Mouse (Mus musculus): ENCODE data around the gene Wtip. TPM values are rescaled to one million over a fixed set of nuclear protein-coding genes. Genes with fewer than 3 reads are reported as not detected.
A peak's percentile ranks its signal among the peaks of the same experiment; 100 is the strongest.
"Not testable (repeated sequence)": the region's sequence is repeated elsewhere in the genome, so short reads cannot be mapped to it uniquely, and the experiment has no call there.

The Wtip gene
- 3.2 and 5.2 TPM in 2 replicates for polyA plus RNA-seq (2015; fragmentation: Nextera tagmentation; extraction: Ambion mirVana)

DNA sequence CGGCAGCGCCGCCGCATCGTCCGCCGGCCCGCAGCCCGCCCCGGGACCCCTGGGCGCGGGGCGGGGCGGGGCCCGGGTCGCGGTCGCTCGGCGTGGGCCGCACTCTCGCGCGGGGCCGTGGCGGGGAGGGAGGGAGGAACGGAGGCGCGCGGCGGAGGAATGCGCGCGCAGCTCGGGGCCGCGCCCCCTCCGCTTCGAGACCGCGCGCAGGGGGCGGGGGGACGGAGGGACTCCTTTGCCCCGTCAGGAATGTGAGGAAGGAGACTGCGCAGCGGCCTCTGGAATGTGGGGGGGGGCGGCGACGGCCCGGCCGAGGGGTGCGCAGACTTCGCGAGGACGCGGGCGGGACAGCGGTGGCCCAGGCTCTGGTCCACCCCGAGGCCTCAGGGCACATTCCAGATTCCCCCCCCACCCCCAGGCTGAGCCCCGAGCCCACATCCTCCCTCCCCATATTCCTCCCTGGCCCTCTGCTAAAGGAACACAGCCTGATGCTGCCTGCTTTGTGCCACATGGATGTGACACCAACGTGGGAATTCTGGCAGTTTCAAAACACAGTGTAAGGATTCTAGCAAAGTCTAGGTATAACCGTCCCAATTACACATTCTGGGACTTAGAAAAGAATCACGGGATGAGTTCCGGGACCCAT is at the start of gene Wtip:
TSS of gene Wtip (minus strand) at position 152 of the 646 bp plus-strand sequence.
- peaks cover 20% of the 10 kb centered on the region for H3K4me1 ChIP-seq (replicated peaks)
- H3K9ac ChIP-seq, result peak within 1 kb of the TSS; percentile 91
- H3K4me2 ChIP-seq, result peak within 1 kb of the TSS; percentile 60
- H3K36me3 ChIP-seq, result 0 out of 2 replicates have a peak, but pooled peaks cover 3% of the 10 kb centered on the region
- 2% methylated on average over 39 of the region's 65 CpGs for WGBS
- H3K9me3 ChIP-seq, result no peaks in the 10 kb centered on the region
- no peaks in the 10 kb centered on the region for H3K27me3 ChIP-seq
- peak within 1 kb of the TSS; percentile 74 for H3K27ac ChIP-seq (replicated peaks)
- peak within 1 kb of the TSS; percentile 74 for H3K4me3 ChIP-seq
- peak; percentile 81 for ATAC-seq (ENCODE audit: low read depth)

GRCm38 (mm10) chr7:34176241-34176640 is 43.2 kb upstream of the Wtip start:
- H3K4me3 ChIP-seq; H3K4me2 ChIP-seq; H3K4me1 ChIP-seq (replicated peaks); H3K9me3 ChIP-seq; H3K27me3 ChIP-seq; ATAC-seq (ENCODE audit: low read depth); H3K27ac ChIP-seq (replicated peaks); H3K36me3 ChIP-seq; H3K9ac ChIP-seq: not testable (repeated sequence)
- WGBS, result 68% methylated on average over 6 of the region's 6 CpGs

DNA sequence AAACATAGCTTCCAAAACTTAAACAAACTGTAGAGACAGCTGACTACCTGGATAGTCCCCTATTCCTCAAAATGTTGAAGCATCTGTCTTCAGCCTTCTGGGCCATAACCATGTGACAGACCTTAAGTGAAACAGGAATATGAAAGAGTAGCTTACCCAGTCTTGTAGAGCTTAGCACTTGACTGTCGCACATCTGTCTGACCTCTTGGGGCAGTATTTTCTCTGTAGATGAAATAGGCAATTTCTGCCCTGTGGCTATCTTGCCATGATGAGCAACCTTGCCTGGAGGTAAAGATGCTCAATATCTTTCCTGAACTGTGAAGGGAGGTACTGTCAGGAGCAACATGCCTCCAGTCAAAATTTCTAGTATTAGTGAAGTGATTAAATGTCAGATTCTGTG is 39.2 kb upstream of the Wtip start:
- Histone ChIP-seq H3K27ac (replicated peaks) (no peak overlapping the region), H3K9ac (no peak overlapping the region), H3K27me3 (no peaks in the 10 kb centered on the region), H3K4me3 (no peak overlapping the region), H3K4me2 (no peak overlapping the region), H3K9me3 (no peaks in the 10 kb centered on the region), H3K36me3 (no peaks in the 10 kb centered on the region), H3K4me1 (replicated peaks) (peaks cover 9% of the 10 kb centered on the region)
- ATAC-seq (ENCODE audit: low read depth), result no peak
- WGBS, result 65% methylated on average over 1 of the region's 1 CpGs

DNA sequence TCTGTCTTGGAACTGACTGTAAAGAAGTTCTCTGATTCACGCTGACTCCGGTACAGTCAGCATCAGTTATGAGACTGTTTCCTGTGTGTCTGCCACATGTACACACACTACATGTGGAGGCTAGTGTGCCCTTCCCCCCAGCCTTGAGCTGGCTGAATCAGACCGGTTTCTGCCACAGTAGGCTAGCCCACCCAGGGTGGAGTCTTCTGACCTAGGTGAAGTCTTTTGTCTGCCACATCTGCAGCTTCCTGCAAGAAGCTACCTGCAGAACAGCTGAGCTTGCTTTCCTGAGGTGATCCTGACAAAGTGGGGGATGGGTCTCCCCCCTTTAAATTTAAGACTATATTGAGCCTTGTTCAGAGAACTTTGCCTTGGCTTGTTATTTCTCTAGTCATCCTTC is 36.4 kb upstream of the Wtip start, which contains the start of gene Uba2:
TSS of gene Uba2 (minus strand) at position 146 of the 400 bp plus-strand sequence.
- Histone ChIP-seq H3K9me3 (no peaks in the 10 kb centered on the region), H3K36me3 (peaks cover 9% of the 10 kb centered on the region), H3K4me2 (peak within 1 kb of the TSS; percentile 94), H3K4me3 (peak within 1 kb of the TSS; percentile 90), H3K27ac (replicated peaks) (peak within 1 kb of the TSS; percentile 93), H3K9ac (peak within 1 kb of the TSS; percentile 96), H3K4me1 (replicated peaks) (peaks cover 21% of the 10 kb centered on the region), H3K27me3 (no peaks in the 10 kb centered on the region)
- 82% methylated on average over 3 of the region's 3 CpGs for WGBS
- no peak for ATAC-seq (ENCODE audit: low read depth)

DNA sequence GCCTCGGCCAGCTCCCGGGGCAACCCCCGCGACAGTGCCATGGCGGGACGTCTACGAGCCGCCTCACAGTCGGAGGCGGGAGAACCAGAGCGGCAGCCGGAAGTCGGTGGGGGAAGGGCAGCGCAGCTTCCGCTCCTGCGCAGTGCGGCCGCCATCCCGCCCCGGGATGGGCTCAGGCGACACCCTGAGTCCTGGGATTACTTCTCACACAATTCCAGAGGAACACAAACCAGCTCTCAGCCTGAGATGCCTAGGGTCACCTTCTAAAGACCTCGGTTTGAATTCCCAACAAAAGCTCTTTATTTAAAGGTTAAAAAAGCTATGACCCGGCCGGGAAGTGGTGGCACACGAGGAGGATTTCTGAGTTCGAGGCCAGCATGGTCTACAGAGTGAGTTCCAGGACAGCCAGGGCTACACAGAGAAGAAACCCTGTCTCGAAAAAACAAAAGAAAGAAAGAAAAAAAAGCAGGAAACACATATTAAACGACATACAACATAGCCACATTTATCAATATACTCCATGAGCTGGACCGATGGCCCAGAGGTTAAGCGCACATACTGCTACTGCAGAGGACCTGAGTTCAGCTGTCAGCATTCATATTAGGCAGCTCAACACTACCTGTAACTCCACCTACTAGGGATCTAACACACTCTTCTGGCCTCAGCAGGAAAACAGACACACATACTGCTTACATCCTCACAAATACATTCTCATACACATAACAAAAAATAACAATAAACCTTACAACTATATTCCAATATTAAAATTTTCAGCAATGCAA is 35.6 kb upstream of the Wtip start:
- Histone ChIP-seq H3K9ac (peak overlapping the region; percentile 96), H3K36me3 (peaks cover 15% of the 10 kb centered on the region), H3K4me3 (peak overlapping the region; percentile 90), H3K4me2 (peak overlapping the region; percentile 94), H3K4me1 (replicated peaks) (peaks cover 21% of the 10 kb centered on the region), H3K9me3 (no peaks in the 10 kb centered on the region), H3K27ac (replicated peaks) (peak overlapping the region; percentile 93), H3K27me3 (no peaks in the 10 kb centered on the region)
- WGBS, result 12% methylated on average over 29 of the region's 30 CpGs
- ATAC-seq (ENCODE audit: low read depth), result peak; percentile 95

- Histone ChIP-seq H3K9me3 (no peaks in the 10 kb centered on the region), H3K4me2 (peak overlapping the region; percentile 94), H3K9ac (peak overlapping the region; percentile 96), H3K36me3 (peaks cover 22% of the 10 kb centered on the region), H3K4me1 (replicated peaks) (peaks cover 21% of the 10 kb centered on the region), H3K27me3 (no peaks in the 10 kb centered on the region), H3K27ac (replicated peaks) (peak overlapping the region; percentile 93), H3K4me3 (peak overlapping the region; percentile 90)
- peak; percentile 90 for ATAC-seq (ENCODE audit: low read depth)
- under 1% methylated on average over 48 of the region's 54 CpGs for WGBS
These were observed 34.9 kb upstream of the Wtip start for GRCm38 (mm10) chr7:34167766-34168469.

GRCm38 (mm10) chr7:34166850-34167249 is 33.8 kb upstream of the Wtip start:
- H3K9ac ChIP-seq, result no peak overlapping the region
- no peak for ATAC-seq (ENCODE audit: low read depth)
- 54% methylated on average over 4 of the region's 4 CpGs for WGBS
- peaks cover 21% of the 10 kb centered on the region for H3K4me1 ChIP-seq (replicated peaks)
- no peak overlapping the region for H3K4me3 ChIP-seq
- peaks cover 33% of the 10 kb centered on the region for H3K36me3 ChIP-seq
- peak overlapping the region; percentile 20; the same call in 1 of the 2 replicates for H3K4me2 ChIP-seq
- no peaks in the 10 kb centered on the region for H3K9me3 ChIP-seq
- H3K27ac ChIP-seq (replicated peaks), result no peak overlapping the region
- no peaks in the 10 kb centered on the region for H3K27me3 ChIP-seq

DNA sequence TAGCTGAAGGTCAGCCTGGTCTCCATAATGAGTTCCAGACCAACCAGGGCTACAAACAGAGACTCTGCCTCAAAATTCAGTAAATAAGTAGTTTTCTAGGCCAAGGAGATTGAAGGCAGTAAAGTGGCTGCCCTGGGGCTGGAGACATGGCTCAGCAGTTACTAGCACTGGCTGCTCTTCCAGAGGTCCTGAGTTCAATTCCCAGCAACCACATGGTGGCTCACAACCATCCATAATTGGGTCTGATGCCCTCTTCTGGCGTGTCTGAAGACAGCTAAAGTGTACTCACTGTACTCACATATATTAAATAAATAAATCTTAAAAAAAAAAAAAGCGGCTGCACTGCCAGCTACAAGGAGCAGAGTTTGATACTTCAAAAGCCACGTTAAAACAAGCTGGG is 32.9 kb upstream of the Wtip start:
- no peak overlapping the region for H3K4me3 ChIP-seq
- ATAC-seq (ENCODE audit: low read depth), result no peak
- no peak overlapping the region for H3K9ac ChIP-seq
- H3K9me3 ChIP-seq, result no peaks in the 10 kb centered on the region
- WGBS, result 79% methylated on average over 3 of the region's 3 CpGs
- H3K36me3 ChIP-seq, result peaks cover 41% of the 10 kb centered on the region
- H3K27me3 ChIP-seq, result no peaks in the 10 kb centered on the region
- peaks cover 21% of the 10 kb centered on the region for H3K4me1 ChIP-seq (replicated peaks)
- H3K27ac ChIP-seq (replicated peaks), result no peak overlapping the region
- H3K4me2 ChIP-seq, result peak overlapping the region; percentile 20; the same call in 1 of the 2 replicates

- H3K9ac ChIP-seq, result no peak overlapping the region
- no peak overlapping the region for H3K4me3 ChIP-seq
- peaks cover 21% of the 10 kb centered on the region for H3K4me1 ChIP-seq (replicated peaks)
- ATAC-seq (ENCODE audit: low read depth), result no peak
- peaks cover 53% of the 10 kb centered on the region for H3K36me3 ChIP-seq
- 90% methylated on average over 7 of the region's 7 CpGs for WGBS
- no peaks in the 10 kb centered on the region for H3K9me3 ChIP-seq
- no peak overlapping the region for H3K4me2 ChIP-seq
- no peak overlapping the region for H3K27ac ChIP-seq (replicated peaks)
- H3K27me3 ChIP-seq, result no peaks in the 10 kb centered on the region
These were observed 31.6 kb upstream of the Wtip start for GRCm38 (mm10) chr7:34164671-34165070.

GRCm38 (mm10) chr7:34159167-34159566 is 26.1 kb upstream of the Wtip start:
- no peak for ATAC-seq (ENCODE audit: low read depth)
- WGBS, result 92% methylated on average over 3 of the region's 3 CpGs
- H3K4me1 ChIP-seq (replicated peaks), result no peaks in the 10 kb centered on the region
- H3K9ac ChIP-seq, result no peak overlapping the region
- H3K4me2 ChIP-seq, result no peak overlapping the region
- no peak overlapping the region for H3K4me3 ChIP-seq
- H3K27me3 ChIP-seq, result no peaks in the 10 kb centered on the region
- no peak overlapping the region for H3K27ac ChIP-seq (replicated peaks)
- no peaks in the 10 kb centered on the region for H3K9me3 ChIP-seq
- H3K36me3 ChIP-seq, result peaks cover 94% of the 10 kb centered on the region

DNA sequence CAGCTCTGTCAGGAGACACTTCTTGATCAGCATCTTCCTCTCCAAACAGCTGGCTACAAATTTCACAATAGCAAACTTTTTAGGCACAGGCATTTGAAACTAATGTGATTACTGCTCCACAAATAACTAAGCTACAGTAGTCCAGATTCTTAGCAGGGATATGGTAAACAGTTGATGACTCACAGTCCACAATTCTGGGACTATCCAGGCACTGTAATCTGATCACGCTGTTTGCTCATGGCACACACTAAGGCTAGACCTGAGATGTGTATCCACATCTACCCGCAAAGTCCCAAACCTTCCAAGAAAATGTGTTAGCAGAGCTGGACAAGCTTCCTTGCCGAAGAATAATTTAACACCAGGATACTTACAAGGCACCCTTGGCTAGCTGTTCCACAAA is 24.9 kb upstream of the Wtip start:
- no peak for ATAC-seq (ENCODE audit: low read depth)
- Histone ChIP-seq H3K27ac (replicated peaks) (no peak overlapping the region), H3K4me1 (replicated peaks) (no peaks in the 10 kb centered on the region), H3K36me3 (peaks cover 96% of the 10 kb centered on the region), H3K27me3 (no peaks in the 10 kb centered on the region), H3K9ac (no peak overlapping the region), H3K9me3 (no peaks in the 10 kb centered on the region), H3K4me2 (no peak overlapping the region), H3K4me3 (no peak overlapping the region)
- 96% methylated on average over 3 of the region's 3 CpGs for WGBS

- 0 out of 2 replicates have a peak, but pooled peaks cover 6% of the 10 kb centered on the region for H3K9me3 ChIP-seq
- 93% methylated on average over 4 of the region's 4 CpGs for WGBS
- no peak for ATAC-seq (ENCODE audit: low read depth)
- no peak overlapping the region for H3K9ac ChIP-seq
- no peaks in the 10 kb centered on the region for H3K4me1 ChIP-seq (replicated peaks)
- peaks cover 99% of the 10 kb centered on the region for H3K36me3 ChIP-seq
- H3K4me2 ChIP-seq, result no peak overlapping the region
- H3K4me3 ChIP-seq, result no peak overlapping the region
- no peaks in the 10 kb centered on the region for H3K27me3 ChIP-seq
- no peak overlapping the region for H3K27ac ChIP-seq (replicated peaks)
These were observed 14.1 kb upstream of the Wtip start for GRCm38 (mm10) chr7:34147193-34147592.
